Mouse (Mus musculus): Measurements from ENCODE around the gene Rpp30. TPM values are rescaled to one million over a fixed set of nuclear protein-coding genes. Genes with fewer than 3 reads are reported as not detected.

Gene Rpp30
- 48.9 TPM for polyA plus RNA-seq (2017; shearing (Covaris generic))

DNA sequence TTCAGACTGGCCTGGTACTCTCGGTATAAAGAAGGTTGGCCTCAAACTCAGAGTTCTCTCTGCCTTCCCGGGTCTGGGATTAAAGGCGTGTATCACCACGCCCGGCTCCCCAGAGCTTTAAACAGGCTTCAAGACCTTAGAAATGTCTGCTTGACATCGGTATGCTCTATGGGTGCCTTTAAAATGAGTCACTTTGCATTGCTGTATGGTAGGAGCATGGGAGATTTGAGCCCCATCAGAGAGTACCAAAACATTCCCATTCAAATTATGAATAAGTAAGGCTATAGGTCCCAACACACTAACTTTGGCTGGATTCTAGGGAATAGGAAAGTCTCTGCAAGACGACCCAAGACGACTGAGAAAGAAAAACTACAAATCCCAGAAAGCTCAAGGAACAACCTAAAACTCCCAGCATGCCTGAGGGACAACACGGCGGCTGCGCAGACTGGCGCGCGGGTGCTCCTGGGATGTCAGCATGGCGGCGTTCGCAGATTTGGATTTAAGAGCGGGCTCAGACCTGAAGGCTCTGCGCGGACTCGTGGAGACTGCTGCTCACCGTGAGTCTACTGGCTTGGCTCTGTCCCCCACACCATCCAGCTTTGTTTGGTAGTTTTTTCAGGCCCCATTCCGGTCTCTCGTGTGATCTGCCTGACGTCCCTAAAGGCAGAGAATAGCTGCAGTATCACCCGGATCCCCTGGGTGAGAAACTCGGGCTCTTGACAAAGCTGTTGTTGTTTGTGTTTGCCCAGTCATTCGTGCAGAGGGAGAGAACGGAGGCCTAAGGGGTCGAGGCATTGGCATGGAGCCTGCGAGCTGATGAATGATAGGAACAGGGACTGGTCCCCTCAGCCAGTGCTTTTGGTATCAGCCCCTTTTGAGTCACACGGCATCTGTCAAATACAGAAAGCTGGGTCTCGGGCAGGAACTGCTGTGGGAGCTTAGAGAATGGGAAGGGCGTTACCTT lies at the start of gene Rpp30:
Gene Rpp30 (plus strand): TSS at position 455 of the 964 bp plus-strand sequence.

GRCm38 (mm10) chr19:36057231-36057811 lies 26.2 kb upstream of the Rpp30 start, which contains the start of gene Htr7:
Htr7 (minus strand) TSS chr19:36057507.

DNA sequence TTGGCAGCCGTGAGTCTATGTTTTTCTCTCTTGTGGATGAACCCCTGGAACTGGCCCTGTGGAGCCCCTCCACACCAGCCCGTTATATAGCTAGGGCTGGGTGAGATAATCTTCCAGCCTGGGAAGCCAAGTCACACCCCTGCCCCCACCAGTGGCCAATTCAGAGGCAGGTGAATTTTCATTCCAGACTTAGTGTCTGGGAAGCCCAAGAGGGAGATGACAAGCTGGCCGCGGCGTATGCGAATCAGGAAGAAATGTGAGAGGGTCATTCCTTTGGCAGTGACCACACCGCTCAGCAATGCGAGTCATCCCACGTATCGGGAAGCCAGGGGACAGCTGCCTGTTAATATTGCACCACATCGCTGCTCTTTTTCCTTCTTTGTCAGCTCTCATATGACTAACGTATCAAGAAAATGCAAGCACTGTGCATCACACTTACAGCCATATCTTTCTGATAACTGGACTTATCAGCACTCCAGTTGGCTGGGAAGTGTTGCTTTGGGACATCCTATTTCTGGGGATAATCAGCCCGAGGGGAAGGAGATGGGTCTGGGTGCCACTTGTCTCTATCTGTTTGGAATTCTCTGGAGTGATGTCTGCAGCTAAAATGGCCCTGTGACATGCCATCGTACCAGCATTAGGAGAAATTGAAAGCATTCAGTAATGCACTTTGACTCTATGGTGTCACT lies 36.4 kb downstream of the Rpp30 start, which contains the start of gene Ankrd1:
Gene Ankrd1 (minus strand): TSS at position 317 of the 689 bp plus-strand sequence.

Other genes with a start within 250 kb of the Rpp30 start
- not detected for gene Htr7, start 26.2 kb upstream of the Rpp30 start, polyA plus RNA-seq (2017; shearing (Covaris generic))
- not detected for gene Ankrd1, start 36.4 kb downstream of the Rpp30 start, polyA plus RNA-seq (2017; shearing (Covaris generic))